Mouse (Mus musculus): Measurements from ENCODE around the gene Rnf181. TPM values are rescaled to one million over a fixed set of nuclear protein-coding genes. Genes with fewer than 3 reads are reported as not detected.

The Rnf181 gene
- polyA plus RNA-seq, 1 experiment from 2014 or later, result 90.9 TPM

DNA sequence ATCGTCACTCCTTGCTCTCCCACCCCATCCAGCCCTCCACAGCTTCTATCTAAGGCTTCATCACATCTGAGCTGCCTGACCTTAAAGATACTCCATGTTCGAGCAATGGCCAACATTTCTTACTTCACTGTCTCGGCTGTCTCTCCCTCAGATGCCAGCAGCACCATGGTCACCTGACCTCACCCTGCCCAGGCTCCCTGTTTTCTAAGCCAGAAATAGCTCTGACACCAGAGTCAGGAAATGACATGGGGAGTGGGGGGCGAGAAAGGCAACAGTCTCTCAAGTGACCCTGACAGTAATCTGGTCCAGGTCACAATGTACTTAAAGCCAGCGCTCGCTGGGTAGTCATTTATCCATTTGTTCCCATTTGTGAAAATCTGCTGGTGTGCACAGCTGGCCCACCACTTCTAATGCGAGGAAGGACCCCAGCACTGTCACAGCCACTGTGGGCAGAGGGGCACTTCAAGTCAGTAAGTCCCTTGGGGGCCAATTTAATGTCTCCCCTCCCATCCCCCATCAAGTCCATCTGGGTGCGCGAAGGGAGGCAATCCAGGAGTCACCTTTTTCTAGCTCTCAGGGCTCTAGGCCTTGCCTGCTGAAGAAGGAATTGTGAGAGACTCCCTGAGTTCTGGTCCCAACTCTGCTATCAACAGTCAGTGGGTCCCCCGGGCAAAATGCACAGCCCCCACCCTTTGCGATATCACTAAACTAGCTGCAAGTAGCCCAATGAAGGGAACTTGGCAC lies 53.5 kb downstream of the Rnf181 start:
- Histone ChIP-seq H3K4me1 (no peaks in the 10 kb centered on the region), H3K27me3 (no peaks in the 10 kb centered on the region), H3K4me2 (replicated peaks) (no peak overlapping the region), H3K9ac (no peak overlapping the region), H3K9me3 (no peaks in the 10 kb centered on the region), H3K4me3 (no peak overlapping the region), H3K27ac (no peak overlapping the region), H3K36me3 (peaks cover 38% of the 10 kb centered on the region)
- whole genome bisulfite sequencing, result 90% methylated on average over 11 of the region's 11 CpGs
- ATAC-seq (ENCODE audit: low FRiP score, low read depth), result no peak

DNA sequence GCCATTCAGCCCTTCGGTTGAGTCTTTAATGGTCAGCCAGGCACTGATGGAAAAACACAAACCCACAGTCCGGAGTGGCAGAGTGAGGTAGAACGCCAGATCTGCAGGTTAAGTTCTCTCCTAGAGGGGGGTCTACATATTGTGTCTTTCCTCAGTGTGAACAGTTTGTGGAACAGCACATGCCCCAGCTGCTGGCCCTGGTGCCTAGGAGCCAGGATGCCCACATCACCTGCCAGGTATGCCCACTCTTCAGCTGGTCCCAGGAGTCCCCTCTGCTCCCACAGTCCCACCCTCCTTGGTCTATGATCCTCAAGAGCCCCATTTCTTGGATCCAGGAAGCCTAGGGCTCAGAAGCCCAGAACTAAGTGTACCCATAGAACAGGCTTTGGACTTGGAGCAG lies 54.6 kb downstream of the Rnf181 start:
- Histone ChIP-seq H3K27me3 (no peaks in the 10 kb centered on the region), H3K9ac (no peak overlapping the region), H3K4me2 (replicated peaks) (no peak overlapping the region), H3K4me1 (no peaks in the 10 kb centered on the region), H3K4me3 (no peak overlapping the region), H3K36me3 (peaks cover 27% of the 10 kb centered on the region), H3K27ac (no peak overlapping the region), H3K9me3 (no peaks in the 10 kb centered on the region)
- WGBS, result 95% methylated on average over 3 of the region's 3 CpGs
- no peak for ATAC-seq (ENCODE audit: low FRiP score, low read depth)

Other genes with a start within 250 kb of the Rnf181 start
- gene Atoh8, start 131.4 kb downstream of the Rnf181 start, polyA plus RNA-seq (2015; fragmentation: Nextera tagmentation; extraction: Ambion mirVana), result 31.5 and 32.3 TPM in 2 replicates
- gene Sftpb, start 62.3 kb downstream of the Rnf181 start, polyA plus RNA-seq (2015; fragmentation: Nextera tagmentation; extraction: Ambion mirVana), result not detected in 2 replicates
- 51.5 and 51.7 TPM in 2 replicates for gene Usp39, start 21.8 kb downstream of the Rnf181 start, polyA plus RNA-seq (2015; fragmentation: Nextera tagmentation; extraction: Ambion mirVana)
- gene 0610030E20Rik, start 19.6 kb downstream of the Rnf181 start, polyA plus RNA-seq (2015; fragmentation: Nextera tagmentation; extraction: Ambion mirVana), result 28.6 and 30.2 TPM in 2 replicates
- gene Tmem150a, start 11.5 kb downstream of the Rnf181 start, polyA plus RNA-seq (2015; fragmentation: Nextera tagmentation; extraction: Ambion mirVana), result 12.1 and 14.6 TPM in 2 replicates
- gene Vamp5, start 13.5 kb upstream of the Rnf181 start, polyA plus RNA-seq (2015; fragmentation: Nextera tagmentation; extraction: Ambion mirVana), result 21.1 and 22.6 TPM in 2 replicates
- gene Vamp8, start 23.7 kb upstream of the Rnf181 start, polyA plus RNA-seq (2015; fragmentation: Nextera tagmentation; extraction: Ambion mirVana), result 143 and 146 TPM in 2 replicates
- 43.5 and 47.8 TPM in 2 replicates for gene Ggcx, start 47.4 kb upstream of the Rnf181 start, polyA plus RNA-seq (2015; fragmentation: Nextera tagmentation; extraction: Ambion mirVana)
- gene Mat2a, start 72.6 kb upstream of the Rnf181 start, polyA plus RNA-seq (2015; fragmentation: Nextera tagmentation; extraction: Ambion mirVana), result 426 and 435 TPM in 2 replicates
- 0.15 and 0.28 TPM in 2 replicates for gene Sh2d6, start 154.8 kb upstream of the Rnf181 start, polyA plus RNA-seq (2015; fragmentation: Nextera tagmentation; extraction: Ambion mirVana)
- gene Capg, start 177.4 kb upstream of the Rnf181 start, polyA plus RNA-seq (2015; fragmentation: Nextera tagmentation; extraction: Ambion mirVana), result 35.8 and 41.3 TPM in 2 replicates
- 15.3 and 16.7 TPM in 2 replicates for gene Elmod3, start 231.5 kb upstream of the Rnf181 start, polyA plus RNA-seq (2015; fragmentation: Nextera tagmentation; extraction: Ambion mirVana)
- 15.1 and 17.9 TPM in 2 replicates for gene Retsat, start 231.5 kb upstream of the Rnf181 start, polyA plus RNA-seq (2015; fragmentation: Nextera tagmentation; extraction: Ambion mirVana)